Mouse (Mus musculus): ENCODE data around the gene Capza2.

- TF ChIP-seq EP300 (IDR thresholded peaks at IDR 0.05; ENCODE audit: insufficient read depth, low read depth, low read length): no peak
- no peak for TF ChIP-seq POLR2A (IDR thresholded peaks at IDR 0.05; ENCODE audit: insufficient read depth, low read depth, low read length)
- no peak for TF ChIP-seq CTCF (IDR thresholded peaks at IDR 0.05)
These were observed 23.4 kb upstream of the Capza2 start for GRCm38 (mm10) chr6:17612652-17613051.
